Mouse (Mus musculus): Measurements from ENCODE around the gene Neu3. TPM values are rescaled to one million over a fixed set of nuclear protein-coding genes. Genes with fewer than 3 reads are reported as not detected.

The Neu3 gene
- polyA plus RNA-seq, 1 experiment from 2014 or later, result 3.6 TPM

DNA sequence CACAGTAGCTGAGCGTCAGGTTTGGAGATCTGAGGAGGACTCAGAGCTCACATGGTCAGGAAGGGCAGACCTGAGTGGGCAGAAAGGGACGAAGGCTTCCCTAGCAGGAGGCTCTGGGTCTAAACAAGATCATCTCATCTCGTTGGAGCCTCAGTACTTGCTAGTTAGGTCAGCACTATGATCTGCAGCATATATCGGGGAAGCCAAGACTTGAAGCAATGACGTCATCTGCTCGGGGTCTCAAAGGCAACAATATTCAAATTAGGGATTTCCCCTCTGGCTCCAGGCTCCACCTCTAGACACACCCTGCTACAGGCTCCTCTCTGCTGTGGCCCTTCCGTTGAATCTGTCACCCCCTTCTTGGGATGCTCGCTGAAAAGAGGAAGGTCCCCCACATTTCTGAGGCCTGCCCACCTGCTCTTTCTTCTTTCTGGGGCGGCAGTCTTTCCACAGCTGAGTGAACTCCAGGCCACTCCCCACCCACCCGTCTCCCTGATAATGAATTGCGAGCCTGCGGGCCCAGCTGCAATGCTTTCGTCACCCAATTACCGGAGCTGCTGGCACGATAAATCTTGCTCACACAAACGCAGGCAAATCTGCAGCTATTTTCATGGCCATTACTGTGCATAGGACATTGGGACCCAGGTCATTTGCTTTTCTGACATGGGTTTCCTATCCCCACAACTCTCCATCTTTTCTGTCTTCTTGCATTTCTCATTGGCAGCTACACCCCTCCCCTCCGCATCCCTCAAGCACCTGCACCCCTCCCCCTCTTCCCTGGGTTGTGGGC is 32.8 kb downstream of the Neu3 start:
- Histone ChIP-seq H3K27me3 (replicated peaks; ENCODE audit: control insufficient read depth, insufficient read depth, low read length) (no peaks in the 10 kb centered on the region), H3K4me2 (ENCODE audit: low read length) (peak overlapping the region; percentile 20; the same call in 1 of the 2 replicates), H3K4me1 (replicated peaks; ENCODE audit: control insufficient read depth, insufficient read depth, low read length) (peaks cover 6% of the 10 kb centered on the region; the same call in 1 of the 2 replicates), H3K27ac (ENCODE audit: low read depth) (no peak overlapping the region), H3K9me3 (ENCODE audit: control insufficient read depth, low read length) (no peaks in the 10 kb centered on the region), H3K4me3 (ENCODE audit: low read depth, low read length) (no peak overlapping the region), H3K9ac (ENCODE audit: low read length) (no peak overlapping the region), H3K36me3 (ENCODE audit: control insufficient read depth, insufficient read depth, low read length) (no peaks in the 10 kb centered on the region)
- WGBS, result 10% methylated on average over 17 of the region's 17 CpGs
- ATAC-seq (replicated peaks; ENCODE audit: low FRiP score, low TSS enrichment, low read depth) (no peak), DNase-seq (ENCODE audit: low spot score) (peak; percentile 59)

DNA sequence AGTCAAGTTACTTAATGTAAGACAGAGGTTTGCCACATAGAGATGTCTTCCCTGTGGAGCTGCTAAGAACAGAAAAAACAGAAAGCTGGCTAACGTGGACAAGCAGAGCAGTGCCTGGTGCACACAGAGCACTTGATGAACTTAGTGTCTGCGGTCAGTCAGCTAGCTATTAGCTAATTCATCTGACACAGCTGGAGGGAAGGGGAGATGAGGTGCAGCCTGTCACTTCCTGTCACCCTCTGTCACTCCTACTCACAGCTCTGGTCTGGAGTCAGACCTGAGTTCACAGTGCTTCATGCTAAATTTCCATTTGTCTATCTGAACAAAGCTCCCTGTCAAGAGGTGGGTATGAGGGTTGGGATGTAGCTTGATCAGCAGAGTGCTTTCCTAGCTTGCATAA is 34.1 kb downstream of the Neu3 start:
- ATAC-seq (replicated peaks; ENCODE audit: low FRiP score, low TSS enrichment, low read depth) (no peak), DNase-seq (ENCODE audit: low spot score) (no peak)
- 54% methylated on average over 2 of the region's 2 CpGs for WGBS
- Histone ChIP-seq H3K4me2 (ENCODE audit: low read length) (no peak overlapping the region), H3K36me3 (ENCODE audit: control insufficient read depth, insufficient read depth, low read length) (no peaks in the 10 kb centered on the region), H3K27me3 (replicated peaks; ENCODE audit: control insufficient read depth, insufficient read depth, low read length) (no peaks in the 10 kb centered on the region), H3K9me3 (ENCODE audit: control insufficient read depth, low read length) (no peaks in the 10 kb centered on the region), H3K27ac (ENCODE audit: low read depth) (no peak overlapping the region), H3K4me1 (replicated peaks; ENCODE audit: control insufficient read depth, insufficient read depth, low read length) (peaks cover 6% of the 10 kb centered on the region; the same call in 1 of the 2 replicates), H3K9ac (ENCODE audit: low read length) (no peak overlapping the region), H3K4me3 (ENCODE audit: low read depth, low read length) (no peak overlapping the region)

DNA sequence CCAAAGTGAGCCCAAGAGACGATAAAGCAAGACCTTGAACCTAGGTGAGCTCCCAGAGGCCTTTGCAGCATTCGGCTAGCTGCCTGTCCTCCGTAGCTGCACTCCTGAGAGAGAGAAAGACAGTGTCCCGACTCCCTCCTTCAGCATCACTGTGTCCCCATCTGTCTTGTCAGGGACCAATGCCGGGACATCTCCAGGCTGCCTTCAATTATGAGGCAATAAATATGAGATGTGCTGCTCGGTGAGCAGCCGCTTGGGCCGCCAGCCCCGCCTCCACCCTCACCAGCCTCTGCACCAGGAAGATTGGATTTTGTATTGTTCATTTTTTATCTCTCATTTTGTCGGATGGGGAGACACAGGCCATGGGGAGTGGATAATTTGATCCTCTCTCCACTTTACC is 37.4 kb downstream of the Neu3 start:
- Histone ChIP-seq H3K27me3 (replicated peaks; ENCODE audit: control insufficient read depth, insufficient read depth, low read length) (no peaks in the 10 kb centered on the region), H3K27ac (ENCODE audit: low read depth) (no peak overlapping the region), H3K9me3 (ENCODE audit: control insufficient read depth, low read length) (no peaks in the 10 kb centered on the region), H3K4me1 (replicated peaks; ENCODE audit: control insufficient read depth, insufficient read depth, low read length) (peaks cover 10% of the 10 kb centered on the region; the same call in 1 of the 2 replicates), H3K4me2 (ENCODE audit: low read length) (no peak overlapping the region), H3K9ac (ENCODE audit: low read length) (no peak overlapping the region), H3K36me3 (ENCODE audit: control insufficient read depth, insufficient read depth, low read length) (no peaks in the 10 kb centered on the region), H3K4me3 (ENCODE audit: low read depth, low read length) (no peak overlapping the region)
- WGBS, result 68% methylated on average over 10 of the region's 10 CpGs
- ATAC-seq (replicated peaks; ENCODE audit: low FRiP score, low TSS enrichment, low read depth), result no peak
- no peak for DNase-seq (ENCODE audit: low spot score)

DNA sequence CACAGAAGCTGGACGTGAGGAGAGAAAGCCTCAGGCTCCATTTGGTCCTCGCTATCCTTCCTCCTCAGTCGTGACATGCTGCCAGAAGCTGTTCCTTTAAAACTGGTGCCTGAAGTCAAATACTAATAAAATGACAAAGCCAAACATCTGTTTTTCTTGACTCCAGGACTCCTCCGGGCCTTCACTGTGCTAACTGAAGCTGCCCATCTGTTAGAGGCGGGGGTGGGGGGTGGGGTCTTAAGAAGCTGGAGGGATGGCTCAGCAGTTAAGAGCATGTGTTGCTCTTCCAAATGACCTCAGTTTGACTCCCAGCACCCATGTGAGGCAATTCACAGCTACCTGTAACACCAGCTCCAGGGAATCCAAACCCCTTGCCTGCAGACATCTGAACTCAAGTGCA is 39.7 kb downstream of the Neu3 start:
- no peak overlapping the region for H3K4me3 ChIP-seq (ENCODE audit: low read depth, low read length)
- no peaks in the 10 kb centered on the region for H3K27me3 ChIP-seq (replicated peaks; ENCODE audit: control insufficient read depth, insufficient read depth, low read length)
- no peak overlapping the region for H3K4me2 ChIP-seq (ENCODE audit: low read length)
- WGBS, result 23% methylated on average over 5 of the region's 5 CpGs
- H3K27ac ChIP-seq (ENCODE audit: low read depth), result peak overlapping the region; percentile 14; the same call in 1 of the 2 replicates
- no peak for DNase-seq (ENCODE audit: low spot score)
- H3K9me3 ChIP-seq (ENCODE audit: control insufficient read depth, low read length), result no peaks in the 10 kb centered on the region
- peaks cover 4% of the 10 kb centered on the region; the same call in 1 of the 2 replicates for H3K4me1 ChIP-seq (replicated peaks; ENCODE audit: control insufficient read depth, insufficient read depth, low read length)
- no peak for ATAC-seq (replicated peaks; ENCODE audit: low FRiP score, low TSS enrichment, low read depth)
- H3K36me3 ChIP-seq (ENCODE audit: control insufficient read depth, insufficient read depth, low read length), result no peaks in the 10 kb centered on the region
- H3K9ac ChIP-seq (ENCODE audit: low read length), result no peak overlapping the region

DNA sequence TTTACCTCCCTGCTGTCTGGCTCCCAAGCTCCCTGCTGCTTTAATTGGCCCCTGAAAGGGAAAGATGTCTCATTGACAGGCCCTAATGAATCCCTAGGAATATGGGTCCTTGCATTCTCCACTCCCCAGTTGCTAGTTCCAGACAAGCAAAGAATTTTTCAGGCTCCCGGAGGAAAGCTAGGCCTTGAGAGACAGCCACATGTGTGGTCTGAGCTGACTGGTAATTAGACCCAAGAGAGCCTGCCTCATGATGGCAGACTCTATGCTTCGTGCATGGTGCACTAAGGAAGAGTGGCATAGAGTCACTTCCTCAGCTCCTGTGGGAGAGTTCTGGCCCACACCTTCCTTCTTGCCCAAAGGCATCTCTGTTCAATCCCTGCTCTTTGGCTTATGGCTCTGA is 40.3 kb downstream of the Neu3 start:
- Histone ChIP-seq H3K9me3 (ENCODE audit: control insufficient read depth, low read length) (no peaks in the 10 kb centered on the region), H3K9ac (ENCODE audit: low read length) (no peak overlapping the region), H3K27ac (ENCODE audit: low read depth) (peak overlapping the region; percentile 14; the same call in 1 of the 2 replicates), H3K27me3 (replicated peaks; ENCODE audit: control insufficient read depth, insufficient read depth, low read length) (no peaks in the 10 kb centered on the region), H3K4me2 (ENCODE audit: low read length) (no peak overlapping the region), H3K4me3 (ENCODE audit: low read depth, low read length) (no peak overlapping the region), H3K36me3 (ENCODE audit: control insufficient read depth, insufficient read depth, low read length) (no peaks in the 10 kb centered on the region), H3K4me1 (replicated peaks; ENCODE audit: control insufficient read depth, insufficient read depth, low read length) (peaks cover 4% of the 10 kb centered on the region; the same call in 1 of the 2 replicates)
- DNase-seq (ENCODE audit: low spot score), result no peak
- no peak for ATAC-seq (replicated peaks; ENCODE audit: low FRiP score, low TSS enrichment, low read depth)
- 48% methylated on average over 2 of the region's 2 CpGs for WGBS

DNA sequence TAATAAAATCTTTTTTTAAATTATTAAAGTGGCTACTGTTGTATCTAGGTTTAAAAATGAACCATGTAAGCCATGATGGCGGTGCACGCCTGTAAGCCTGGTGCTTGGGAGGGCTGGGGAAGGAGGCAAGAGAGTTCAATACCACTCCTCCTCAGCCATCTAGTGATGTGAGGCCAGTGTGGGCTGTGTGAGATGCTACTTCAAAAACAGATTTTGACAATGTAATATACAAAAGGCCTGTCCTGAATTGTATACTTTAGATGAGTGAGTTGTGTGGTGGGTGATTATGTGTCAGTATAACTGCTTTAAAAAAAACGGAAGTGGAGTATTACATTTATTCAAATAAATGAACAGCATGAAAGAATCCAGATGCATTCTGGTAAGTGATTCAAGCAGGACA is 41.4 kb downstream of the Neu3 start:
- no peaks in the 10 kb centered on the region for H3K9me3 ChIP-seq (ENCODE audit: control insufficient read depth, low read length)
- no peak overlapping the region for H3K4me3 ChIP-seq (ENCODE audit: low read depth, low read length)
- no peak for ATAC-seq (replicated peaks; ENCODE audit: low FRiP score, low TSS enrichment, low read depth)
- 76% methylated on average over 3 of the region's 3 CpGs for WGBS
- no peak overlapping the region for H3K9ac ChIP-seq (ENCODE audit: low read length)
- H3K27ac ChIP-seq (ENCODE audit: low read depth), result no peak overlapping the region
- H3K27me3 ChIP-seq (replicated peaks; ENCODE audit: control insufficient read depth, insufficient read depth, low read length), result no peaks in the 10 kb centered on the region
- no peak for DNase-seq (ENCODE audit: low spot score)
- H3K36me3 ChIP-seq (ENCODE audit: control insufficient read depth, insufficient read depth, low read length), result no peaks in the 10 kb centered on the region
- no peak overlapping the region for H3K4me2 ChIP-seq (ENCODE audit: low read length)
- peaks cover 4% of the 10 kb centered on the region; the same call in 1 of the 2 replicates for H3K4me1 ChIP-seq (replicated peaks; ENCODE audit: control insufficient read depth, insufficient read depth, low read length)

DNA sequence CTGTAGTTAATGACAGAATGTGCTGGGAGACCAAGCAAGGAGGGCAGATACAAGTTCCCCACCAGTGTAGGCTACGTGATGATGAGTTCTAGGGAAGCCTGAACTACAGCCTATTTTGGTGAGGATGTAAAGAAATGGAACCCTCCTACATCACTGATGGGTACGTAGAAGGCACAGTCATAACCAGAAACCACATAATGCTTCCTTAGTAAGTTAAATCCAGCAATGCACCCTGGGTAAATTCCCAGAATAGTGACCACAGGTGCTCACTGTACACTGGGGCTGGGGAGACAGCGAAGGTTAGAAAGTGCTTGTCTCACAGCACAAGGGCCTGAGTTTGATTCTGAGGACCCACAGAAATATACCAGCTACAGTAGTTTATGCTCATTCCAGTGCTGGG is 42.7 kb downstream of the Neu3 start:
- no peak for ATAC-seq (replicated peaks; ENCODE audit: low FRiP score, low TSS enrichment, low read depth)

DNA sequence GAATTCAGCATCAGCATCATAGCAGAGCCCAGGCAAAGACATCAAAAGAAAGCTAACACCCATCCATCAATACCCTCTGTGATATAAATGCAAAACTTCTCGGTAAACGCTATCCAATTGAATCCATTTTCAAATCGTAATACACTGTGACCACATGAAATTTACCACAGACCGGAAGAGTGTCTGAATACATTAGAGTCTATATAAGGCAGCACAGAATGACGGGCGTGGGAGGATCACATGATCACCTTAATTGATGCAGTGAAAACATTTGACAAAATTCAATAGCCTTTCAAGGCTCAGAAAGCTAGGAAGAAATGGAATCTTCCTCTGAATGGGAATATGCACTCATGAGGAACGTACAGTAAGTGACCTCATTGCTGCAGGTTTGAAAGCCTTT is 44.8 kb downstream of the Neu3 start:
- H3K27me3 ChIP-seq (replicated peaks; ENCODE audit: control insufficient read depth, insufficient read depth, low read length), result no peaks in the 10 kb centered on the region
- H3K9ac ChIP-seq (ENCODE audit: low read length), result no peak overlapping the region
- no peaks in the 10 kb centered on the region for H3K9me3 ChIP-seq (ENCODE audit: control insufficient read depth, low read length)
- ATAC-seq (replicated peaks; ENCODE audit: low FRiP score, low TSS enrichment, low read depth) (no peak), DNase-seq (ENCODE audit: low spot score) (no peak)
- peaks cover 3% of the 10 kb centered on the region; the same call in 1 of the 2 replicates for H3K4me1 ChIP-seq (replicated peaks; ENCODE audit: control insufficient read depth, insufficient read depth, low read length)
- H3K4me3 ChIP-seq (ENCODE audit: low read depth, low read length), result no peak overlapping the region
- no peak overlapping the region for H3K27ac ChIP-seq (ENCODE audit: low read depth)
- no peaks in the 10 kb centered on the region for H3K36me3 ChIP-seq (ENCODE audit: control insufficient read depth, insufficient read depth, low read length)
- no peak overlapping the region for H3K4me2 ChIP-seq (ENCODE audit: low read length)
- 87% methylated on average over 7 of the region's 7 CpGs for WGBS

More for the DNA sequence above, 42.7 kb downstream of the Neu3 start:
- peaks cover 4% of the 10 kb centered on the region; the same call in 1 of the 2 replicates for H3K4me1 ChIP-seq (replicated peaks; ENCODE audit: control insufficient read depth, insufficient read depth, low read length)
- H3K4me3 ChIP-seq (ENCODE audit: low read depth, low read length), result no peak overlapping the region
- no peak overlapping the region for H3K9ac ChIP-seq (ENCODE audit: low read length)
- H3K27me3 ChIP-seq (replicated peaks; ENCODE audit: control insufficient read depth, insufficient read depth, low read length), result no peaks in the 10 kb centered on the region
- no peaks in the 10 kb centered on the region for H3K9me3 ChIP-seq (ENCODE audit: control insufficient read depth, low read length)
- no peaks in the 10 kb centered on the region for H3K36me3 ChIP-seq (ENCODE audit: control insufficient read depth, insufficient read depth, low read length)
- no peak overlapping the region for H3K4me2 ChIP-seq (ENCODE audit: low read length)
- WGBS, result 83% methylated on average over 3 of the region's 3 CpGs
- H3K27ac ChIP-seq (ENCODE audit: low read depth), result no peak overlapping the region
- no peak for DNase-seq (ENCODE audit: low spot score)

DNA sequence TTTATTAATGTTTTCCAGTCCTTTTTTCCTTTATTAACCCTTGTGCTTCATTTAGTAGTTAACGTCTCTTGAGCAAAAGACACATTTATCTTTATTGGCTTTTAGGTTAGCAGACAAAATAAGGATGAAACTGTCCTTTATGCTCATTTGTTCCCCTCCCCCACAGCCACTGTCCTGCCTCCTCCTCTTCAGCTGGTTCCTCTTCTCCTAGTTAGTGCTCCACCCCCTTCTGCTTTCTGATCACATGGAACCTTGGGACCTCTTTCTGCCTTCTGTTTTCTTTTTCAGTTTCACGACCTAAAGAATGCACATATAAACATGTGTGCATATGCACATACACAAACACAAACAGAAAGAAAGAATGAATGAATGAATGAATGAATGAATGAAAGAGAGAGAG is 46.3 kb downstream of the Neu3 start:
- no peak for DNase-seq (ENCODE audit: low spot score)
- H3K27me3 ChIP-seq (replicated peaks; ENCODE audit: control insufficient read depth, insufficient read depth, low read length), result no peaks in the 10 kb centered on the region
- no peak overlapping the region for H3K27ac ChIP-seq (ENCODE audit: low read depth)
- no peaks in the 10 kb centered on the region for H3K9me3 ChIP-seq (ENCODE audit: control insufficient read depth, low read length)
- H3K4me2 ChIP-seq (ENCODE audit: low read length), result no peak overlapping the region
- H3K4me3 ChIP-seq (ENCODE audit: low read depth, low read length), result no peak overlapping the region
- H3K9ac ChIP-seq (ENCODE audit: low read length), result no peak overlapping the region
- H3K36me3 ChIP-seq (ENCODE audit: control insufficient read depth, insufficient read depth, low read length), result no peaks in the 10 kb centered on the region
- no peak for ATAC-seq (replicated peaks; ENCODE audit: low FRiP score, low TSS enrichment, low read depth)
- no peaks in the 10 kb centered on the region for H3K4me1 ChIP-seq (replicated peaks; ENCODE audit: control insufficient read depth, insufficient read depth, low read length)
- 63% methylated on average over 2 of the region's 2 CpGs for WGBS
